Mouse (Mus musculus): ENCODE measurements around the gene Utp4. TPM values are rescaled to one million over a fixed set of nuclear protein-coding genes. Genes with fewer than 3 reads are reported as not detected.

The Utp4 gene
- 87.5 and 118 TPM in 2 replicates for total RNA-seq (2012; rRNA removed)

DNA sequence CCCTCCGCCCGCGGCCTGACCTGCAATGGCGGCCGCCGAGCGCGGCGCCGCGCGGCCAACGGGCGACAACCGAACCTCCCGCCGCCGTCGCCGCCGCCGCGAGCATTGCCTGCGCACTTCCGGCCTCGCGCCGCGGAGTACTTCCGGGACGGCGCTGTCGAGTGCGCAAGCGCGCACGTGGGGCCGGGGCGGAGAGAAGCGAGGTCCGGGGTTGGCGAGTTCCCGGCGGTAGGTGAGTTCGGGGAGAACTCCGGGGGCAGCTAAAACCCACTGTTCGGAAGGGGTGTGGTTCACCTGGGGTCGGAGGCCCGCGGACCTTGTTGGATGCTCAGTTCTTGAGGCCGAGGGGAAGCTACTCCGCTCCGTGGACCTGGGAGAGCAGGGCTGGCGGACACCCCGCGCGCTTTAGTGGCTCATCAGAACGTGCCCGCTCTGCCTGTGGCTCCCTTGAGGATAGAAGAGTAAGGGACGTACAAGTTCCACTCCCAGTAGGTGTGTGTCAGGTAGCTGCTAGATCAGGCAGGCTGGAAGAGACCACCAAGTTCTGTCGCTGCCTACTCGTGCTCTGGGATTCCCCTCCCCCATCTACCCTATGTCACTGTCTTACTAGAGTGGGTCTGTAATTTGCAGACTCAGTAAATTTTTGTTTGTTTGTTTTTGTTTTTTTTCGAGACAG is at the start of gene Utp4:
Gene Utp4, plus strand, starts transcription at position 156 of the 676 bp plus-strand sequence.
- Histone ChIP-seq H3K9me3 (ENCODE audit: control insufficient read depth, insufficient read depth, low read depth, low read length) (no peaks in the 10 kb centered on the region), H3K4me3 (ENCODE audit: insufficient read depth in 1 of 2, low read depth in 1 of 2, low read length in 2 of 2, poor library complexity in 1 of 2, severe bottlenecking in 1 of 2) (peak within 1 kb of the TSS; percentile 87 to 100), H3K4me1 (ENCODE audit: control insufficient read depth in 2 of 2, insufficient read depth in 2 of 2, low read length in 2 of 2, poor library complexity in 1 of 2) (peaks cover 0 to 8% of the 10 kb centered on the region in 2 experiments; a peak in 2 of 4 replicates), H3K9ac (ENCODE audit: insufficient read depth, low read depth, low read length, poor library complexity, severe bottlenecking) (peak within 1 kb of the TSS; percentile 100), H3K36me3 (ENCODE audit: control insufficient read depth, insufficient read depth, low read length, poor library complexity, severe bottlenecking) (peaks cover 27% of the 10 kb centered on the region), H3K27ac (ENCODE audit: insufficient read depth, low read depth, low read length, poor library complexity, severe bottlenecking) (peak within 1 kb of the TSS; percentile 99)
- DNase-seq (ENCODE audit: low read depth, low spot score): peak; percentile 67
- 0 out of 2 replicates have a peak, but pooled peaks have one; percentile 52 for TF ChIP-seq MAFK (IDR thresholded peaks at IDR 0.05; ENCODE audit: insufficient read depth, low read depth, low read length)
- peak; percentile 28; the same call in 1 of the 2 replicates for TF ChIP-seq CHD2 (IDR thresholded peaks at IDR 0.05; ENCODE audit: low read depth, low read length)
- TF ChIP-seq HCFC1 (IDR thresholded peaks at IDR 0.05; ENCODE audit: borderline replicate concordance, insufficient read depth, low read length): peak; percentile 63; the same call in 1 of the 2 replicates
- TF ChIP-seq ZC3H11A (IDR thresholded peaks at IDR 0.05; ENCODE audit: borderline replicate concordance, low read depth, low read length): no peak
- TF ChIP-seq ZNF384 (IDR thresholded peaks at IDR 0.05; ENCODE audit: low read depth, low read length): no peak
- in situ Hi-C loops (cut with MboI; ENCODE audit: low sequenced_read_pairs in 2 of 2, unreplicated experiment in 2 of 2): loop anchor here in 1 of 2 experiments (25.0 kb wide), 1 partner anchor 181 kb away; no protein-coding TSS in a partner anchor

DNA sequence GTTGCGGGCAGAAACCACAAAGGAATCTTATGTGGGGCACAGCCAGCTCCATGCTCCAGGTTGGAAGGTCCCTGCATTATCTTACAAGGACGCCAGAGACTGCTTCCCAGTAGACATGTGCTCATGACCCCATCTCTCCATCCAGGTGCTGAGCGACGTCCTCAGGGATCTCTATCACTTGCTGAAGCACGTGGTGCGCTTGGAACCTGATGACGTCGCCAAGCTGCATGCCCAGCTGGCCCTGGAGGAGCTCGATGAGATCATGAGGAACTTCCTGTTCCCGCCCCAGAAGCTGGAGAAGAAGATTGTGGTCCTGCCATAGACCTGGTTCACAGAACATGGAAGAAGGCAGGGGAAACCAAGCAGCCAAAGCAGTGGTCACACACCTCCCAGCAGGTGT is 43.4 kb upstream of the Utp4 start:
- H3K9ac ChIP-seq (ENCODE audit: insufficient read depth, low read depth, low read length, poor library complexity, severe bottlenecking): no peak overlapping the region
- H3K27ac ChIP-seq (ENCODE audit: insufficient read depth, low read depth, low read length, poor library complexity, severe bottlenecking): no peak overlapping the region
- no peak for TF ChIP-seq MAFK (IDR thresholded peaks at IDR 0.05; ENCODE audit: insufficient read depth, low read depth, low read length)
- TF ChIP-seq ZNF384 (IDR thresholded peaks at IDR 0.05; ENCODE audit: low read depth, low read length): no peak
- no peak for TF ChIP-seq CHD2 (IDR thresholded peaks at IDR 0.05; ENCODE audit: low read depth, low read length)
- no peak for TF ChIP-seq ZC3H11A (IDR thresholded peaks at IDR 0.05; ENCODE audit: borderline replicate concordance, low read depth, low read length)
- no peak for TF ChIP-seq HCFC1 (IDR thresholded peaks at IDR 0.05; ENCODE audit: borderline replicate concordance, insufficient read depth, low read length)
- H3K4me3 ChIP-seq (ENCODE audit: insufficient read depth in 1 of 2, low read depth in 1 of 2, low read length in 2 of 2, poor library complexity in 1 of 2, severe bottlenecking in 1 of 2): no peak overlapping the region
- H3K4me1 ChIP-seq (ENCODE audit: control insufficient read depth in 2 of 2, insufficient read depth in 2 of 2, low read length in 2 of 2, poor library complexity in 1 of 2): peaks cover 0 to 2% of the 10 kb centered on the region in 2 experiments; a peak in 1 of 4 replicates
- H3K36me3 ChIP-seq (ENCODE audit: control insufficient read depth, insufficient read depth, low read length, poor library complexity, severe bottlenecking): peaks cover 8% of the 10 kb centered on the region; the same call in 1 of the 2 replicates
- no peaks in the 10 kb centered on the region for H3K9me3 ChIP-seq (ENCODE audit: control insufficient read depth, insufficient read depth, low read depth, low read length)
- DNase-seq (ENCODE audit: low read depth, low spot score): no peak
- in situ Hi-C loops (cut with MboI; ENCODE audit: low sequenced_read_pairs in 2 of 2, unreplicated experiment in 2 of 2): no loop called here

- no peaks in the 10 kb centered on the region for H3K9me3 ChIP-seq (ENCODE audit: control insufficient read depth, insufficient read depth, low read depth, low read length)
- in situ Hi-C loops (cut with MboI; ENCODE audit: low sequenced_read_pairs in 2 of 2, unreplicated experiment in 2 of 2): no loop called here
- H3K36me3 ChIP-seq (ENCODE audit: control insufficient read depth, insufficient read depth, low read length, poor library complexity, severe bottlenecking): peaks cover 8% of the 10 kb centered on the region; the same call in 1 of the 2 replicates
- no peak for DNase-seq (ENCODE audit: low read depth, low spot score)
- H3K4me1 ChIP-seq (ENCODE audit: control insufficient read depth in 2 of 2, insufficient read depth in 2 of 2, low read length in 2 of 2, poor library complexity in 1 of 2): peaks cover 0 to 2% of the 10 kb centered on the region in 2 experiments; a peak in 1 of 4 replicates
- no peak overlapping the region for H3K27ac ChIP-seq (ENCODE audit: insufficient read depth, low read depth, low read length, poor library complexity, severe bottlenecking)
- H3K4me3 ChIP-seq (ENCODE audit: insufficient read depth in 1 of 2, low read depth in 1 of 2, low read length in 2 of 2, poor library complexity in 1 of 2, severe bottlenecking in 1 of 2): no peak overlapping the region
- no peak for TF ChIP-seq HCFC1 (IDR thresholded peaks at IDR 0.05; ENCODE audit: borderline replicate concordance, insufficient read depth, low read length)
- no peak for TF ChIP-seq ZC3H11A (IDR thresholded peaks at IDR 0.05; ENCODE audit: borderline replicate concordance, low read depth, low read length)
- TF ChIP-seq ZNF384 (IDR thresholded peaks at IDR 0.05; ENCODE audit: low read depth, low read length): no peak
- no peak for TF ChIP-seq CHD2 (IDR thresholded peaks at IDR 0.05; ENCODE audit: low read depth, low read length)
- TF ChIP-seq MAFK (IDR thresholded peaks at IDR 0.05; ENCODE audit: insufficient read depth, low read depth, low read length): no peak
- H3K9ac ChIP-seq (ENCODE audit: insufficient read depth, low read depth, low read length, poor library complexity, severe bottlenecking): no peak overlapping the region
Measured at GRCm38 (mm10) chr8:106854534-106855241, 38.7 kb upstream of the Utp4 start.

DNA sequence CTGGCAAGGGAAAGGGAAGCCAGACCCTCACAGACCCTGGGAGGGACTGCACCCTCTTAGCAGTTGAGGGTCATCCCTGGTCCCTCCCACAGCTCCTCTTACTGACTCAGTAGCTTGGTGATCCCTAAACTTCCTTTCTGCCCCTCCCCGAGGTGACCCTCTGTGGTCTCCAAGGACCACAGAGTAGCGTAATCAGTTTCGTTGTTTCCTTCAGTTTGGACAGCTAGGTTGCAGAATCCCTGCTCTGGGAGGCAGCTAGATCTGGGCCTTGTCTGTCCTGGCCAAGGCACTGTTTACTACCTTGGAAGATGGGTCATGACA is 38.2 kb upstream of the Utp4 start:
- Histone ChIP-seq H3K9ac (ENCODE audit: insufficient read depth, low read depth, low read length, poor library complexity, severe bottlenecking) (no peak overlapping the region), H3K4me3 (ENCODE audit: insufficient read depth in 1 of 2, low read depth in 1 of 2, low read length in 2 of 2, poor library complexity in 1 of 2, severe bottlenecking in 1 of 2) (no peak overlapping the region), H3K36me3 (ENCODE audit: control insufficient read depth, insufficient read depth, low read length, poor library complexity, severe bottlenecking) (peaks cover 6% of the 10 kb centered on the region; the same call in 1 of the 2 replicates), H3K9me3 (ENCODE audit: control insufficient read depth, insufficient read depth, low read depth, low read length) (no peaks in the 10 kb centered on the region), H3K27ac (ENCODE audit: insufficient read depth, low read depth, low read length, poor library complexity, severe bottlenecking) (no peak overlapping the region), H3K4me1 (ENCODE audit: control insufficient read depth in 2 of 2, insufficient read depth in 2 of 2, low read length in 2 of 2, poor library complexity in 1 of 2) (peaks cover 0 to 2% of the 10 kb centered on the region in 2 experiments; a peak in 1 of 4 replicates)
- no peak for DNase-seq (ENCODE audit: low read depth, low spot score)
- TF ChIP-seq MAFK (IDR thresholded peaks at IDR 0.05; ENCODE audit: insufficient read depth, low read depth, low read length): no peak
- no peak for TF ChIP-seq CHD2 (IDR thresholded peaks at IDR 0.05; ENCODE audit: low read depth, low read length)
- no peak for TF ChIP-seq ZNF384 (IDR thresholded peaks at IDR 0.05; ENCODE audit: low read depth, low read length)
- no peak for TF ChIP-seq HCFC1 (IDR thresholded peaks at IDR 0.05; ENCODE audit: borderline replicate concordance, insufficient read depth, low read length)
- no peak for TF ChIP-seq ZC3H11A (IDR thresholded peaks at IDR 0.05; ENCODE audit: borderline replicate concordance, low read depth, low read length)
- in situ Hi-C loops (cut with MboI; ENCODE audit: low sequenced_read_pairs in 2 of 2, unreplicated experiment in 2 of 2): no loop called here

All from ES-E14 (cell line).